Mouse (Mus musculus) intestine, embryonic 14.5 days (tissue): ENCODE results near the gene Pcgf5. TPM values are rescaled to one million over a fixed set of nuclear protein-coding genes. Genes with fewer than 3 reads are reported as not detected.
A peak's percentile ranks its signal among the peaks of the same experiment; 100 is the strongest.
"Not testable (repeated sequence)": the region's sequence is repeated elsewhere in the genome, so short reads cannot be mapped to it uniquely, and the experiment has no call there.

ENCODE experiments used
- ATAC-seq: fragments of 200-750 bp; cut with Nextera tagmentation; replicated peaks from 2 replicates; pipeline ENCODE4 v1.8.0; 2017; ENCODE audit warnings: low read depth, moderate number of reproducible peaks, moderate TSS enrichment, moderate library complexity; ENCODE audit not compliant: low FRiP score, low TSS enrichment
- DNase-seq: peaks from one replicate; pipeline ENCODE4 v3.0.0-alpha.2; 2018; ENCODE audit warnings: low spot score
- H3K27ac ChIP-seq: fragments of 300-500 bp; sonication (generic); 2 replicates; pipeline ENCODE4 v1.5.1; 2014; ENCODE audit warnings: low read depth, mild to moderate bottlenecking, control low read depth
- H3K27me3 ChIP-seq: fragments of 300-500 bp; sonication (generic); replicated peaks from 2 replicates; pipeline ENCODE4 v1.6.1; 2014; ENCODE audit warnings: low read length, control low read depth; ENCODE audit not compliant: control insufficient read depth, insufficient read depth
- H3K36me3 ChIP-seq: fragments of 300-500 bp; sonication (generic); 2 replicates; pipeline ENCODE4 v1.6.1; 2014; ENCODE audit warnings: low read length, control low read depth; ENCODE audit not compliant: control insufficient read depth, insufficient read depth
- H3K4me1 ChIP-seq: fragments of 300-500 bp; sonication (generic); replicated peaks from 2 replicates; pipeline ENCODE4 v1.6.1; 2014; ENCODE audit warnings: low read length, control low read depth, mixed read lengths; ENCODE audit not compliant: control insufficient read depth, insufficient read depth
- H3K4me2 ChIP-seq: fragments of 300-500 bp; sonication (generic); 2 replicates; pipeline ENCODE4 v1.6.1; 2014; ENCODE audit warnings: low read length
- H3K4me3 ChIP-seq: fragments of 300-500 bp; sonication (generic); 2 replicates; pipeline ENCODE4 v1.5.1; 2014; ENCODE audit warnings: low read depth, low read length, control low read depth, mixed read lengths
- H3K9ac ChIP-seq: fragments of 300-500 bp; sonication (generic); 2 replicates; pipeline ENCODE4 v1.6.1; 2014; ENCODE audit warnings: mild to moderate bottlenecking, low read length
- H3K9me3 ChIP-seq: fragments of 300-500 bp; sonication (generic); 2 replicates; pipeline ENCODE4 v1.6.1; 2016; ENCODE audit warnings: low read length, control low read depth; ENCODE audit not compliant: control insufficient read depth
- WGBS: fragments of 180-500 bp; shearing (Covaris S2); extraction: QIAGEN DNeasy Blood & Tissue Kit; methylation state at CpG from one replicate; pipeline ENCODE4 v1.1.7; 2014; 5-methylcytosine and 5-hydroxymethylcytosine counted together
- polyA plus RNA-seq: library from polyadenylated mRNA; unstranded; fragments of >200 nt; fragmentation: Nextera tagmentation; extraction: Ambion mirVana; gene quantifications from 2 replicates; pipeline ENCODE4 v1.2.1, GENCODE M21; 2014

Gene Pcgf5
- polyA plus RNA-seq, 1 experiment from 2014 or later, result 21.6 TPM

DNA sequence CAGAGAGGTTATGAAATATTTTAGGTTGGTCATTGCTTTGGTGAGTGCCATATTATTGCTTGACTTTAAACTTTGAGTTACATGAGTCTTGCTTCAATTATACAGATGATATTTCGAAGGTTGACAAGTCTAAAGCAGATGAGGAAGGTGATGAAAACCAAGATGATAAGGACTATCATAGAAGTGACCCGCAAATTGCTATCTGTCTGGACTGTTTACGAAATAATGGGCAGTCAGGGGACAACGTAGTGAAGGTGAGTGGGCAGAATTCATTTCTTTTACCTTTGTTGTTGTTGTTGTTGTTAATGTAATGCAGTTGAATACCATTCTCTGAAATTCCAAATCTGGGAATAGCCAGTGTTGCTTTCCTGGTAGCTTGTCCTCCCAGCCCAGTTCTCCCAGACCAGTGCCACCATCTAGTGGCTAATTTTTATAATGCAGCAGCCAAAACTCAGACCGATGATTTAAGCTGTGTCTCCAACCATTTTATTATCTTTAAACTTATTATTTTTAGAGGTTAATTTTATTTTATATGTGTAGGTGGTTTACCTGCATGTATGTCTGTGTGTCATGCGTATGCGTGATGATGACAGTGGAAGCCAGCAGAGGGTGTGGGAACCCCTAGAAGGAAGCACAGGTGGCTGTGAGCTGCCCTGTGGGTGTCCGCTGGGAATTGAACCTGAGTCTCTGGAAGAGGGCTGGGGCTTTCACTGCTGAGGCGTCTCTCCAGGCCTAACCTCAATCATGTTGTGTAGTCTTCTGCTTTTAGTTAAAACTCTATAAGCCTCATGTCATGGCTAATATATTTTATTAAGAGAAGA, 92.0 kb downstream of the Pcgf5 start:
- 56% methylated on average over 9 of the region's 9 CpGs for whole genome bisulfite sequencing
- Histone ChIP-seq H3K27ac (no peak overlapping the region), H3K36me3 (no peaks in the 10 kb centered on the region), H3K9me3 (no peaks in the 10 kb centered on the region), H3K4me2 (no peak overlapping the region), H3K9ac (no peak overlapping the region), H3K4me3 (no peak overlapping the region), H3K27me3 (no peaks in the 10 kb centered on the region), H3K4me1 (no peaks in the 10 kb centered on the region)
- peak; percentile 66 for DNase-seq
- no peak for ATAC-seq

DNA sequence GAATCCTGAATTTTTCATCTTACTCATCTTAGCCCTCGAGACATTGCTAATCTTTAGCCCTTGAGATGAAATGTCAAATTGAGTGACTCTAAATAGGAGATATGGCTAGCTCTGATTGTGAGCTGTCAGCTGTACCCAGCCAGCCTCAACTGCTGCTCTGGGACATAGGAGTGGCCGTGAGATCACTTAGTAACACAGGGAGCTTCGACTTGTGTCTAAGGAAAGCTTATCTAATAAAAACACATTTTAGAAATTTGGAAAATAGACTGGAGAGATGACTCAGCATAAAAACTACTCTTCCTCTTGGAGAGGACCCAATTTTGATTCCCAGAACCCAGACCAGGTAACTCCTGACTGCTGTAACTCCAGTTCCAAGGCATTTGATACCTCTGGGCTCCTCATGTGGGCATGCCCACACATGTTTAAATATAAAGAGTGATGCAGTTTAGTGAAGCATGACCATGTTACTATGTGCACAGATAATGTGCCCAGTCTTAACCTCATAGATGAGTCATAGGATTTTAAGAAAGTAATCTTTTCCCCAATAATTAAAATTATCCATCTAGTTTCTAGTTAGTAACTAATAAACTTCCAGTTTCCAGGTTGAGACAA, 103.0 kb downstream of the Pcgf5 start:
- no peaks in the 10 kb centered on the region for H3K27me3 ChIP-seq
- no peak overlapping the region for H3K4me2 ChIP-seq
- no peak overlapping the region for H3K27ac ChIP-seq
- H3K4me3 ChIP-seq, result no peak overlapping the region
- H3K9me3 ChIP-seq, result no peaks in the 10 kb centered on the region
- no peaks in the 10 kb centered on the region for H3K4me1 ChIP-seq
- no peak for ATAC-seq
- 86% methylated on average over 3 of the region's 3 CpGs for WGBS
- DNase-seq, result no peak
- H3K36me3 ChIP-seq, result no peaks in the 10 kb centered on the region
- H3K9ac ChIP-seq, result no peak overlapping the region

DNA sequence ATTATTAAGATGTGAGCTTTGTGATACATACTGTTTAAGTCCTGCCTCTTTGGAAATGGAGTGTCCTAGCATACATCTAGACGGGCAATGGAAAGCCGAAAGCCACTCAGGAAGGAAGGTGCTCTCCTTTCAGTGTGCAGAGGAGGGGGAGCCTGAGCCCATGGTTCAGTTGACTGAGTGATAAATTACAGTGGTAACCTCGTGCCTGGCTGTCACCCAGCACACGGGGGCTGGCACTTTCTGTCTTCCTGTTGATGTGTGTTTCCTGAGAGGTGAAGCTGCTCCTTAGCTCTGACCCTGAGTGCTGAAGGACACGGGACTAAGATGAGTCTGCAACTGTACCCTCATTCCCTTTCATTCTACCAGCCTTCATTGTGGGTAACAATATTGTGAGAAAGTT, 103.6 kb downstream of the Pcgf5 start:
- Histone ChIP-seq H3K27ac (no peak overlapping the region), H3K4me2 (no peak overlapping the region), H3K9me3 (no peaks in the 10 kb centered on the region), H3K4me1 (no peaks in the 10 kb centered on the region), H3K4me3 (no peak overlapping the region), H3K9ac (no peak overlapping the region), H3K27me3 (no peaks in the 10 kb centered on the region), H3K36me3 (no peaks in the 10 kb centered on the region)
- DNase-seq, result no peak
- ATAC-seq, result no peak
- WGBS, result 33% methylated on average over 5 of the region's 5 CpGs

DNA sequence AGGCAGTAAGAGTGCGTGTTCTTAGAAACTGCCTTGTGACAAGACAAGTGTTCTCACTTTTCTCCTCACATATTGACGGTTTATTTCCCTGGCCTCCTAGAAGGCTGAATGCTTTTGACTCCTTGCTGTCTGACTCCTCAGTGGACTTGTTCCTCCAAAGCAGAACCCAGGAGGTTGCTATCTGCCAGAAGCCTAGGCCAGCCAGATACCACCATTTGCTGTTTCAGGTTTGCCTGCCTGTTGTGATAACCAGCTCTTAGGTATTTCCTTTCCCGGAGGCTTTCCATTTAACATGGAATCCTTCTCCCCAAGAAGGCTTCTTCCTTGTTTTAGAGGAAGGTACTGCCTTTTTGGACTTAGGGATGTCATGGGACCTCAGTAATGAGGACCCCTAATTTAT, 104.1 kb downstream of the Pcgf5 start:
- not testable (repeated sequence) for H3K4me1 ChIP-seq, ATAC-seq, DNase-seq, H3K4me2 ChIP-seq, H3K36me3 ChIP-seq, H3K9ac ChIP-seq, H3K9me3 ChIP-seq, H3K27ac ChIP-seq, H3K27me3 ChIP-seq, H3K4me3 ChIP-seq
- WGBS, result 61% methylated on average over 3 of the region's 3 CpGs

DNA sequence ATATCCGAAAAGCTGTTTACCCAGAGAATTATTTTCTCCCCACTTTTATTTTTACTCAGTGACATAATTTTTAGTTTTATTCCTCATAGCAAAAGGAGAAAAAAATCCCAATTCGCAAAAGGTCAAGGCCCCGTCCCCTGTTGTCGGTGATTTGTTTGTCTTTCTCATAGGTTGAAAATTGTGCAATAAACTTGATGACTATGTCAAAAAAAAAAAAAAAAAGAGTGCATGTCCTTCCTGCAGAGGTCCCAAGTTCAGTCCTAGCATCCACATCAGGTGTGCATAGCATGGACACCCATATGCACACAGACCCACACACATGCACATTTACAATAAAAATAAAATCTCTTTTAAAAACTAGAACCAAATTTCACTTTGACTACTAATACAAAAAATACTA, 105.3 kb downstream of the Pcgf5 start:
- DNase-seq (no peak), ATAC-seq (no peak)
- Histone ChIP-seq H3K4me3 (no peak overlapping the region), H3K9ac (no peak overlapping the region), H3K27ac (no peak overlapping the region), H3K27me3 (no peaks in the 10 kb centered on the region), H3K9me3 (no peaks in the 10 kb centered on the region), H3K4me2 (no peak overlapping the region), H3K36me3 (no peaks in the 10 kb centered on the region), H3K4me1 (no peaks in the 10 kb centered on the region)
- WGBS, result 82% methylated on average over 4 of the region's 4 CpGs

DNA sequence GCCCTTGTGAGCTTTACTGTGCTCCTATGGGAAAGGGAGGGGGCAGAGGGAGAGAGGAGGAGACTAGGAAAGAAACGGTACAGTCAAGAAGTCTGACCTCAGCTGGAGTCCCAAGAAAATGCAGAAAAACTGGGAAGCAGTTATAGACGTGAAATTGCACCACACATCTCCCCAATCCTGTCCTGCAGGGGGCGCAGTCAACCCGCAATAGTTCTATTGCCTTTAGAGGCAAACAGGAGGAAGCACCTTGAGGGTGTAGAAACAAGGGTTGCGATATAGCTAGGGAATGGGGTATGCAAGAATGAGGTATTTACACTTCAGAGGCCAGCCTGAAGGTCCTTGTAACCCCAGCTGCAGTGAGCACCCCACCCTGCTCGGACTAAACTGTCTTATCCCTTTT, 122.0 kb downstream of the Pcgf5 start:
- ATAC-seq, result no peak
- no peaks in the 10 kb centered on the region for H3K9me3 ChIP-seq

DNA sequence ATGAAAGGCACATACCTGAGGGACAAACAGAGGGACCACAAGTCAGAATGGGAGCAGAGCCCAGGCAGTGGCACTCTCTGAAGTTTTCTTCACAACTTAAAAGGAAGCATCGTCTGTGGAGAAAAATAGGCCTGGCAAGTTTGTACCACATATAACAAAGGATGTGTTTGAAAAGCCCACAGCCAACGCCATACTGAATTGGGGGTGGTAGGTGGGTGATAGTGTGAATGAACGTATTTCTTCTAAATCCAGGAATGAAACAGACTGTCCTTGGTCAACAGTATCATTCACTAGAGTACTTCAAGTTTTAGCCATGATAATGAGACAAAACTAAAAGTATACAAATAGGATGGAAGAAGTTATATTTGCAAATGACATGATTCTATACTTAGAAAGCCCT, 123.2 kb downstream of the Pcgf5 start:
- no peaks in the 10 kb centered on the region for H3K9me3 ChIP-seq
- H3K36me3 ChIP-seq, result no peaks in the 10 kb centered on the region
- no peak overlapping the region for H3K4me2 ChIP-seq
- no peak for ATAC-seq
- no peaks in the 10 kb centered on the region for H3K27me3 ChIP-seq
- no peak for DNase-seq
- 89% methylated on average over 3 of the region's 3 CpGs for WGBS
- H3K27ac ChIP-seq, result no peak overlapping the region
- no peak overlapping the region for H3K9ac ChIP-seq
- H3K4me1 ChIP-seq, result no peaks in the 10 kb centered on the region
- H3K4me3 ChIP-seq, result no peak overlapping the region

More for the DNA sequence above, 122.0 kb downstream of the Pcgf5 start:
- H3K27me3 ChIP-seq, result no peaks in the 10 kb centered on the region
- no peaks in the 10 kb centered on the region for H3K36me3 ChIP-seq
- no peak overlapping the region for H3K4me2 ChIP-seq
- no peaks in the 10 kb centered on the region for H3K4me1 ChIP-seq
- H3K27ac ChIP-seq, result no peak overlapping the region
- no peak overlapping the region for H3K4me3 ChIP-seq
- 8% methylated on average over 6 of the region's 6 CpGs for WGBS
- H3K9ac ChIP-seq, result no peak overlapping the region
- DNase-seq, result peak; percentile 69

DNA sequence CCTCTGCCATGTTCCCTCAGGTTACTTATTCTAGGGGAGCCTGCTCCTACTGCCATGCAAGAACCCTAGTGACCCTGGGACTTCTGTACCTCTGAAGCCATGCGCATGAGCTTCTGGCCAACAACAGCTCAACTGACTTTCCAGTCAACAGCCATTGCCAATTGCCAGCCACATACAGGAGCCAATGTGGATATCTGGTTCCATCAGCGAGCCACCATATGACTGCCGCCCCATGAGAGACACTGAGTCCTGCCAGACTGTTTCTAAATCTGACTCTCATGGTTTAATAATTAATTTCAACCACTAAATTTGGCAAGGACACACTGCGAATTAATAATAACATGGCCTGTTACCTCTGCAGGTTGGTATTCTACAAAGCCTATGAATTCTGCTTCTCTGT, 128.5 kb downstream of the Pcgf5 start:
- no peak for DNase-seq

DNA sequence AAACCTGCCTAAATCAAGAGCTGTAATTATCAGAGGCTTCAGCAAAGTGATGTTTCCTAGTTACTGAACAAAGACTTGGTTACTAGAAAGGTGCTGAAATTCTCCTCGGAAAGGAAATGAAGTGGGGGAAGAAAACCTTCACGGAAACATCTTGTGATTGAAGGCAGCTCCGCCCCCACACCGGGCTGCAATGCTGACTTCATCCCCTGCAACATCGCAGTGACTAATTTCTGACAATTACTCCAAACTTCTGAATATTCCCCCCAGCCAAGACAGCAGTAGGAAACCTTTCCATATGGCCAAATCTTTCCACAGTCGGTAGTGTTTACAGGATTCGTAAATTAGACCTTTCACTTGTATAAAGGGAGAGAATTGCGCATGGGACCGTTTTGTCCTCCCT, 129.0 kb downstream of the Pcgf5 start:
- H3K4me3 ChIP-seq, result no peak overlapping the region
- 41% methylated on average over 9 of the region's 9 CpGs for WGBS
- DNase-seq (no peak), ATAC-seq (no peak)
- H3K36me3 ChIP-seq, result no peaks in the 10 kb centered on the region
- H3K9me3 ChIP-seq, result no peaks in the 10 kb centered on the region
- H3K27me3 ChIP-seq, result no peaks in the 10 kb centered on the region
- no peak overlapping the region for H3K27ac ChIP-seq
- H3K4me2 ChIP-seq, result no peak overlapping the region
- H3K4me1 ChIP-seq, result no peaks in the 10 kb centered on the region
- no peak overlapping the region for H3K9ac ChIP-seq

More for the DNA sequence above, 128.5 kb downstream of the Pcgf5 start:
- Histone ChIP-seq H3K36me3 (no peaks in the 10 kb centered on the region), H3K4me2 (no peak overlapping the region), H3K9me3 (no peaks in the 10 kb centered on the region), H3K9ac (no peak overlapping the region), H3K27me3 (no peaks in the 10 kb centered on the region), H3K4me3 (no peak overlapping the region), H3K4me1 (no peaks in the 10 kb centered on the region), H3K27ac (no peak overlapping the region)
- no peak for ATAC-seq
- 98% methylated on average over 4 of the region's 4 CpGs for WGBS
